Mouse (Mus musculus): ENCODE measurements around the gene Th.

Gene Th

GRCm38 (mm10) chr7:142901774-142902173, 29.2 kb downstream of the Th start:
- no peak for DNase-seq

DNA sequence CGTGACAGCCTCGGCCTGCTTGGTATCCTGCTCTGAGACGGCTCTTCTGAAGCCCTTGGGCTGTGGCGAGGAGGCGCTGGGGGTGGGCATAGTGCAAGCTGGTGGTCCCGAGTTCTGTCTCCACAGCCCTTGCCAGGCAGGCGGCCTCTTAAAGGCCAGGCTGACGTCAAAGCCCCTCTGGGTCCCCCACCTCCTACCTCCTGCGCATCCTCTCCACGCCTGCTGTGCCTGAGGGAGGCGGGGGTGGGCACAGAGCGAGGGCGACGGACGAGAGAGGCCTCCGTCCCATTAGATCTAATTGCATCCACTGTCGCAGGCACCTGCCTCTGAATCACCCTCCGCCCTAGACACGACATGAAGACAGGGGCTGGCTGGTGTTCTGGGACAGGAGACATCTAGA, 31.1 kb downstream of the Th start:
- DNase-seq: peak; percentile 46

DNA sequence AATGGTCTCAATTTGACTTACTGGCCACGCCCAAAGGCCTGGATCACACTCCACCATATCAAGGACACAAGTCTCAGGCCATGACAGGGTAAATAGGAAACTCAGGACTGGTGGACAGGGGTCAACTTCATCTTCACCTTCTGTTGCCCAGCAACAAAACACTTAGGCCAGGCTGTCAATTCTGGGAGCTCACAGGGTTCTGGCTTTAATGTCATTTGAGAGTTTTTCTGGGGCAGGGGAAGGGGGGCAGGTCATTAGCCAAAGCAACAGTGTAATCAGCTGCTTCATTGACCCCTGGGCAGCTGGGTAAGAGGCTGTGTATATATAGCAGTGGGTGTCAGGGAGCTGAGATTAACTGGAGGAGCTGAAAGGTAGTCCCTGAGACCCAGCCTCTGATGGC, 33.5 kb downstream of the Th start:
- DNase-seq: peak; percentile 55

DNA sequence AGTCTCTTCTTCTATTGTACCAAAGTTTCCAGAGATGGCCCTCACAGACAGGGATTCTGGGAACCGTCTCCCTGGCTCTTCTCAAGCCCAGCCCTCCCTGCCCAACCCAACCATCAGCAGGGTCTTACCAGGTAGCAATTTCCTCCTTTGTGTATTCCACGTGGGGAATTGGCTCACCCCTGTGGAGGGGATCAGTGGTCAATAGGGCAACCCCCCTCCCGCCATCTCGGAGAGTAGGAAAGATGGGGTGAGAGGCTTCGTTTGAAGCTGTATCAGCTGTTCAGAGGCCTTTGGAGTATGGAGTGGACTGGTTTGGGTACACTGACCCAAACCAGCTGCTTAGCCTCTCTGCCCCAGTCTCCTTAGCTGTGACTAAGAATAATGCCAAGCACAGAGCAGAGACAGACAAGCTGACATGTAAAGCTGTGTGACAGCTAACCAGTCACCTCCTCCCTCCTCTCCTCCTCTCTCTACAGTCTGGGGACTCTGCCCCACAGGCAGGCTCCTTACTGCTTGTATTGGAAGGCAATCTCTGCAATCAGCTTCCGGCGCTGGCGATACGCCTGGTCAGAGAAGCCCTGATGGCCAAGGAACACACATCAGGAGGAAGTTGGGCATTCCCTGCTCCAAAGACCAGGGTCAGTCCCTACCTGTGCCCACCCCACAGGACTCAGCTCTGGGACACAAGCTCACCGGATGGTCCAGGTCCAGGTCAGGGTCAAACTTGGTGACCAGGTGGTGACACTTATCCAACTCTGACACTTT, 34.8 kb downstream of the Th start:
- DNase-seq: no peak

DNA sequence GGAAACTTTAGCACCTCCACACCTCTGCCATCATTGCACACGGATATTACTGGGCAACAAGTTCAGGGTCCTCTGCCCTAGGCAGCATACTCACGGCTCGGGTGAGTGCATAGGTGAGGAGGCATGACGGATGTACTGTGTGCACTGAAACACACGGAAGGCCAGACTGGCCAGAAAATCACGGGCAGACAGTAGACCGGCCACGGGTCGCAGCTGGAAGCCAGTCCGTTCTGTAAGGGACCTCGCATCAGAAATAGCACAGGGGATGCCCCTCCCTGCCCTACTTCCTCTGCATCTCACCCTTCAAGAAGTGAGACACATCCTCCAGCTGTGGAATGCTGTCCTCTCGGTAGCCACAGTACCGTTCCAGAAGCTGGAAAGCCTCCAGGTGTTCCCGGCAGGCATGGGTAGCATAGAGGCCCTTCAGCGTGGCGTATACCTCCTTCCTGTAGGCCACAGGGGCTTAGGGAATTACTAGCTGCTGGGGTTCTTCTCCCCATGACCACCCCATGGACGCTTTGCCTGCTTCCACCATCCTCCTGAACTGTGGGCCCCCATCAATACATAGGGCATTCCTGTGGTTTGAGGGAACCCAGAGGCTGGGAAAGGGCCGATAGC, 35.6 kb downstream of the Th start:
- DNase-seq: no peak

DNA sequence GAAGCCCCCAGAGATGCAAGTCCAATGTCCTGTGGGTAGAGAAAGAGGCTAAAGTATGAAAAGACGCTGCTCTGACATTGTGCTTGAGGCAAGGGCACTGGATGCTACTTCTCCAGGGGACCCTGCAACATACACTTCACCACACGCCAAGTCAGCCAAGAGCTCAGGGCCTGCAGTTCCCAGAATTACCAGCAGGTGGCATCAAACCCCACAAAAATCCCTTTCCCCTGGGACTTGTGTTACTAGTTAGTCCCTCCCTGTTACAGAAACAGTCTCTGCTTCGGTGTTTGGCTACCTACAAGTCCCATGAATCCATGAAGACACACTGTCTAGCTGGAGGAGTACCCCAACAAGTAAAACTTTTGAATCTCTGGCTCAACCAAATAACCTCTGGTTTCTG, 36.3 kb downstream of the Th start:
- peak; percentile 90 for DNase-seq

GRCm38 (mm10) chr7:142893721-142894639, 36.9 kb downstream of the Th start:
- DNase-seq: no peak

GRCm38 (mm10) chr7:142893296-142893695, 37.6 kb downstream of the Th start:
- no peak for DNase-seq

DNA sequence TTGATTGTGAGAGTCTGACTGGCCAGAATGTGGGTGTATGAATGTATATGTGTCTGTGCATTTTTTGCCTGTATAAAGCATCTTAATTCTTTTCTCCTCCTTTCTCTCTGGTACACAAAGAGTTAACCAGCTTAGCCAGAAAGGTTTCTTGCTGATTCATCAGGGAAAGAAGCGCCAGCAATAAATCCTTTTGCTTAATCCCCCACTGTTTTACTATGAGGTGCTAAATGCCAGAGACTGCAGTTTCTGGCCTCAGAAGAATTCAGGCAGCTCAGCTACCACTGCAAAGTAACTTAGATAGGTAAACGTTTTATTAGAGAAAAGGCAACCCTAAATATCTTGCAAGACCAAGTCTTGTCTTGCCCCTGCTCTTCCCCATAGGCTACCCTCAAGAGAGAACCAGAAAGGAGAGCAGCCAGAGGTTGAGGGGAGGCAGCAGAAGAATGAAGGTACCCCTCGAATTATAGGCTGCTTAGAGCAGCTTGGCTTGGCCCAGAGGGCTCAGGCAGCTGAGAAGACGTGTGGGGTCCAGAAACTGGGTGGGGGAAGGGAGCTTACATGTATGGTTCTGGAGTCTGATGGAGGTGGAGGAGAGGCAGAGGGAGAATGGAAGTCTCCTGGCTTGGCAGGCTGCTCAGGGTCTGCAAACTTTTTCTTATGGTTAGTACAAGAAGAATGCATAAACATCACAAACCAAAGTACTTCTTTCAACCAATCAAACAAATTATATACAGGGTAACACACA, 61.3 kb downstream of the Th start:
- DNase-seq: peak; percentile 31

GRCm38 (mm10) chr7:142850681-142851080, 80.2 kb downstream of the Th start:
- DNase-seq: peak; percentile 70

Data from retina, postnatal 1 day (tissue).